Mouse (Mus musculus) left cerebral cortex, adult 18-20 months (tissue): ENCODE measurements around the gene Faf1. TPM values are rescaled to one million over a fixed set of nuclear protein-coding genes. Genes with fewer than 3 reads are reported as not detected.

Source experiments
- DNase-seq, 2 experiments: peaks; one replicate each; pipeline ENCODE4 v3.0.0; 2021 to 2022; ENCODE audit warnings: low spot score in 2 of 2, mixed read lengths in 1 of 2
- total RNA-seq, 2 experiments: library from RNA; stranded (reverse); gene quantifications; 2 replicates each; pipeline ENCODE4 v1.2.3; 2021

The Faf1 gene
- total RNA-seq, 2 experiments from 2014 or later, result 24.6 to 25.8 TPM

DNA sequence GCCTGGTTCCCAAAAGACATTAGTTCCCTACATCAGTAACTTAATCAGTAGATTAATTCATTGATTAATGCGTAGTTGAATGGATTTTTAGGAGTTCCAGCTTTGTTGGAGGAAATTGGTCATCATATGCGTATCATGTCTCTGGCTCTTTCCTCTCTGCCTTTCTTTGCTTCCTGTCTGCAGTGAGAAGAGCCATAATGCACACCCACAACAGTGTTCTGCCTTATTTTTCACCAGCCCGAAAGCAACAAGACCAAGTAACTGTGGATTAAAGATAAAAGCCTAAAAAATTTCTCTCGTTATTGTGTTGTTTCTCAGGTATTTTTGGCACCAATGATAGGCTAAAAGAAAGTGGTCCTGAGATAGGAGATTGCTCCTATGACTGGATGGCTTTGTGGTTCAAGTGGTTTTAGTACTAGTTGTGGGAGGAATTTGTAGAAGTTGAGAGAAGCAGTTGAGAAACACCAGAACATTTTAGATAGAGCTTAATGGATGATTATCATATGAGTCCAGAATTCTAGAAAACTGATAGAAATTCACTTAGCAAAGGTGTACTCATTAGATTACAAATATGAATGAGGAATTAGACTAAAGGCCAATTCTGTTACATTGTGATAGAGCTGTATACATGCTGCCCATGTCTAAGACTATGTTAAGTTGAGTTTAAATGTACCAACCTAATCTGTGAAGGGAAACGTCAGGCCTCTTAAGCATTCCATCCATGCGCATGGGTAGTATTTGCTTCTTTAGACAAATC is 221.6 kb downstream of the Faf1 start:
- DNase-seq, result no peak

DNA sequence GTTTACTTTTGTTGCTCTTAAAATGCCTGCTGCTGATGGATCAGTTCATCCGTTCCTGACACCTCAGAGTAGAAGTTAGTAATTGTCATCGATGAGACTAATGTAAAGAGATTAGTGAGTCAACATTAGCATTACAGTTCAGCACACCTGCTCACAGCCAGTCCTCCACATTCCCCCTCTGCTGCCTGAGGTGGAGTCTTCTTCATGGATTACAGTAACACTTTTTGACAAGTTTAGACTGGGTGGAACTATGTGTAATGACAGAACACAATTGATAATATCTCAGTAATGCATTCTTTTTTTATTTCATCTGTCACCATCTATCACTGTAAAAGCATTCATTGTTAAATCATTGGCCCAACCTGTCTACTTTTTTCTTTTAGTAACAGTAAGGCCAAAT is 224.7 kb downstream of the Faf1 start:
- DNase-seq, result no peak

DNA sequence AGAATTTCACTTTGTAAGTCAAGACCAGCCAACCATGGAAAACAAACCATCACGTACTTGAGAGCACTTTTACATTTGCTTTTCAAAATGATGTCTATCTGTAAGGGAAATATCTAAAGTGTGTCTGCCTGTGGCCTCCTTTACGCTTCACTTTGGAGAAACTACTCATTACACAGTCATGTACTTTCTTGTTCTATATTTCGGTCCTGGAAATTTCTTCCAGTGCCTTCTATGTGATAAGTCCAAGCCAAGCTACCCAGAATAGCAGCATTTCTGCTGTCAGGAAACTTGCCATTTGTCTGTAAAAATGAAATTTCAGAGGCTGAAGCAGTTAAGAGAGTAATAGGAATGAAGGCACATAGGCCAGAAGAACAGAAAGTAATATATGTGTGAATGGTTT is 228.1 kb downstream of the Faf1 start:
- DNase-seq, result no peak

DNA sequence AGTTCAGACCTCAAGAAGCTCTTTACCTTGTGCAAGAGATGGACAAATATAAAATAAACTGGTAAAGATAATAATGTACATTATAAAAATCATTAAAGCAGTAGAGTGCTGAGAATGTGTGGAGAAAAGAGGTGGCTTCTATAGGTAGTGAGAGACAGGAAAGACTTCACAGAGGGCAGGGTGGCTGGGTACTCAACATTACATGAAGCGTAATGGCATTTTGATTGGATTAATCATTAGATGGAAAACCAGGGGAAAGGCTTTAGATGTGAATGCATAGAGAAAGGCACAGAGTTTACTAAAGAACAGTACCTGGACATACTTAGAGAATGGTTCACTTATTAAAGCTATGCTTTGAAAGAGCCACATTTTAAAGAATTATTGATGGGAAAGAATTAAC is 252.7 kb downstream of the Faf1 start:
- DNase-seq, result no peak

DNA sequence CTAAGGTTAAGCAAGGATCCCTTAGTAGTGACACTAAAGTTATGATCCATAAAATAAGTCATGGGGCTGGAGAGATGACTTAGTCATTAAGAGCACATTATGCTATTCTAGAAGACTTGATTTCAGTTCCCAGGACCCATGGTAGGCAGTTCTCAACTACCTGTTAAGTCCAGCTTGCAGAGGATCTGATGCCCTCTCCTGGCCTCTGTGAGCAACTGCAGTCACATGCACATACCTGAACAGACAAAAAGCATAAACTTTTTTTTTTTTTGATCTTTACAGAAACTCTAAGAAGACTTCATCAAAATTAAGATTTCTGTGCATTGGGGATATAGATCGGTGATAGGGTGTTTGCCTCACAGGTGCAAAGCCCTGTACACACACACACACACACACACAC is 254.1 kb downstream of the Faf1 start:
- DNase-seq, result no peak

DNA sequence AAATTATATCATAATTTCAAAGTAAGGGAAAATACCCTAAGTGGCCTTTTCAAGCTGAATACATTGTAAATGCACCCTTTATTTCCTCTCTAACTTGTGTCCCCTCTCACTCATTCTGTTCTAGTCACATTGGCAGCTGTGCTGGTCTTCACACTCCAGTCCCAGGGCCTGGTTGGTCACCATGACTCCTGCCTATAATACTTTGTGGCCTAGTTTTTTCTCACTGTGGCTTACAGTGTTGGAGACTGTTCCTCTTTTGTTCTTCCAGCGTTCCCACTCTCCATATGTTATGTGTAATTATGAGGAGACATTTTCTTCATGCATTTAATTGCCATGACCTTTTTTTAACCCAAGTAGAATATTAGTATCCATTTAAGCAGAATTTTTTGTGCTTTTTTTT is 254.5 kb downstream of the Faf1 start:
- no peak for DNase-seq

DNA sequence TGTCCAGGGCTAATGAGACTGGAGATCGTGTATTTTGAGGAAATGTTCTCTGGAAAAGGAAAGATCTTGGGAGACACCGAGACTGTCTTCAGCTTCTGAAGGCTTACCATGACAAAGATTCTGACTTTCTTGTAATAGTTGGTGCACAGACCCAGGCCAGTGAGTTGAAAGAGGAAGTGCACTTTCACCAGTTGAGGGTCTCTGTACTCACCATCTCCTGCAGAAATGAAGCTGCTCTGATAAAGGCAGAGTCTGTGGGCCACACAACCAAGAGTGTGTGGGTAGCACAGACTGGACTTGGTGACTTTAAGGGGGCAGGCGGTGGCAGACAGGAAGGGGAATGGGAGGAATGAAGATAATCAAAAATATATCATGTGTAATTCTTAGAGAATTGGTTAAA is 260.2 kb downstream of the Faf1 start:
- DNase-seq, result no peak

DNA sequence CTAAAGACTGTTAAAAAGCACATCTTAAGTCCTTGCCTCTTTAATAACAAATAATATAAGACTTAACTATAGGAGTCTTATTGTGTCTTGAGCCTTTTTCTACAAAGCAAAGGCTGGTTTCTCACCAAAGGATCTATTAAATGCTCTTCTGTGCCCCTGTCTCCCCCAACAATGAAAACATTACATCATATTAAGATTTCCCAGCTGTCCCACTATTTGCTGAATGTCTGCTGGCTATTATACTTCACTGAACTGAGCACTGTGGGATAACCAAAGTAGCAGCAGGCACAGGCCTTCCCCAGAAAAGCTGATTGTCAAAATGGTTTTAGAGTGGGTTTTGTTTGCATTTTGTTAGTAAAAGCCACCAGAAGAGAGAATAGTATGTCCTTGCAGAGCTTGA is 262.9 kb downstream of the Faf1 start:
- DNase-seq, result no peak

DNA sequence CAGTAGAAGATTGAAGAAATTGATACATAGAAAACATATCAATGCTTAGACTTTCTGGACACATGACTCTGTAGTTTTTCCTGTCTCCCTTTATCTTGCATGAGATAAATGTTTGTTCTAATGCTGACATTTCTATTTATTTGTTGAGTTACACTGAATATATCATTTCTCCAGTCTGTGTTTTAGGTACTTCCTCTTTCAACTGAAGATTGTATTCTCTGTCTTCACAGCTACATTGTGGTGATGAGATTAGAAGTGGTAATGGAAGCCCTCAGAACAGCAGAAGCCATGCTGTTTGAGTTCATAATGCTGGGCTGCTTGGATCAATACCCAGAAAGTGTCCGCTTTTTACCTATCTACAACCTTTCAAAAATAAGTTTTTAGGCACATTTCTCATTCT is 269.2 kb downstream of the Faf1 start:
- DNase-seq, result no peak

DNA sequence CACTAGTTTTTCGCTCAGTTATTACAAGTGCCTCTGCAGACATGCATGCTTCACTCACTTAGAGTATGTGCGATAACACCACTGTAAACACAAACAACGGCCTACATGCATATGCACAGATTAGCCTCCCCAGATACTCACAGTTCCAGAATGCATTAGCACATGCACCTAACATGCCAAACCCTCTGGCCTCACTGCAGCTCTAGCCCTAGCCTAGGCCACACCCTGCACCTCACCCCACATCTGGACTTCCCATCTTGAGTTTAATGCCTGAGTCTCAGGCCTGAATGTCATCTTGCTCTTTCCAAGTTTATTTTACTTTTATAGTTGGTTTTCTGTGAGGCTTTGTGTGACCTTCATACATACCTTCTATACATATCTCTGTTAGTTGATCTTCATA is 272.9 kb downstream of the Faf1 start:
- DNase-seq, result no peak

DNA sequence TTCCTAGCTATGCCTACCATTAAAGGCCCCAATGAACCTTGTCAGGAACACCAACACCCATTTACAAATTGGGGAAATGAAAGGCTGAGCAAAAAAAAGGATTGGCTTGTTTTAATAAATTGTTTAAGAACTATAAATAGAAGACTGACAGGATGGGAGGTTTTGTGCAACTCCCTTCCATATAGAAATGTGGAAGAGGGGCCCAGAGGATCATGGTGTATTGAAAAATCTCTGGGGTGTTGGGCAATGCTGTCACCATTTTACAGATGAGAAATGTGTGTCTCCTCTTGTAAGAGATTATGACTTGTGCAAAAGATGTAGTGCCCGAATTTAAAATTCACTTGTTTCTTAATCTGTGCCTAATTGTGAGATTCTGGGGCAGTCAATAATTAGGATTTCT is 277.1 kb downstream of the Faf1 start:
- DNase-seq, result no peak

DNA sequence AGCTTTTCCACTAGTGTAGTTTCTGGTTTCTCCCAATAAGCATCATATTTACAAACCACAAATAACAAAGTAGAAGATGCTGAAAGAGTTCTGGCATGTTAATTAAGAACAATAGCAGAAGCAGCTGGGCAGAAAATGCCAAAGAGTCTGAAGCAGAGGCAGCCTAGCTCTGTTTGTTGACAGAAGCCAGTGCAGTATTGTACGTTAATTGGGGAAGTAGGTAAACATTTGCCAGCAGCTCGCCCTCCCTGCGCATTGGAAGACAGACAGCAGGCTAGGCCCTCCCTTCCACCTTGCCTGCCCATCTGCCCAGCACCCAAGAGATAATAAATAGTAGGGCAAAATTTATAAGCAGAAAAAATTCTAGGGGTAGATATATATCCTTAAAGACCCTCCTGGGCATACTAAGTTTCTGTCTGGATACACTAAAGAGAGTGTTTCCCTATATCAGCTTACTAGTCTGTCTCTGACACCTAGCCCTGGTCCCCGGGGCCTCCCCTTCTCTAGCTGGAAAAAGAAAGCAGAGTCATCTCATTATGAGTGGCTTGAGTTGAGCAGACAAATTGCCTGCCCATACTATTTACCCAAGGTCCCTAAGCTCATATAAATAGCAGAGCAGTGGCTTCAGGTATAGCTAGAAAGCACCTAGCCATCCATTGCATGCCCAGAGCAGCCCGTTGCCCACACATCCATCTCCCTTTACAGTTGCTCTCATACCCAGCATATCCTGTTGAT is 284.0 kb downstream of the Faf1 start:
- no peak for DNase-seq

DNA sequence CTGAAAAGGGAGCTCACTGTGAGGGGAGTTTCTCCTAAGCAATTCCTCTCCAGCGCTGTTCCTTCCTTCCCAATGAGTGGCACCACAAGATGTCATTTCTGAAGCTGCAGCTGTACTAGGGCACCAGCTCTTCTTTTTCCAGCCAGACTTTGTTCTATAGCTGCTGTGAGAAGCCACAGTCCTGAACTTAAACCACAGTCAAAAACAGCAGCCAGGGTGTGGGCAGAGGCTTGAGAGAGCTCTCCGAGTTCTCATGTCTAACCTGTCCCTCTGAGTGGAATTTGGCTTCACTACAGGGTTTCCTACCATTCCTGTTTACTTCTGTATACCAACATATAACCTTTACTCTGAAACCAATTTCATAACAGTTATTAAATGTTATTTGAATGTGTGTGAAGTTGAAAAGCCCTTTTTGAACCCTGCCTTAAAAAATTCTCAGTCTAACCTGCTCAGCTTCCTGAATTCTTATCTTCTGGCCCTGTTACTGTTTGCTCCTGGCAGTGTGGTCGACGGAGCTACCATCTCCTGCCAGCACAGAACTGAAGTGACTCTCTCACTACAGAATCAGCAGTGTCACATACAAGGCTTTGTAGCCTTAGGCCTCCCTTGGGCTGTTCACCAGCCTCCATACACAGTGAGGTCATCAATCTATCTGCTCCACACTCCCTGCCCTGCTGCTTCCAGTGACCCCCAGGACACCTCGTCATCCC is 287.3 kb downstream of the Faf1 start:
- no peak for DNase-seq

DNA sequence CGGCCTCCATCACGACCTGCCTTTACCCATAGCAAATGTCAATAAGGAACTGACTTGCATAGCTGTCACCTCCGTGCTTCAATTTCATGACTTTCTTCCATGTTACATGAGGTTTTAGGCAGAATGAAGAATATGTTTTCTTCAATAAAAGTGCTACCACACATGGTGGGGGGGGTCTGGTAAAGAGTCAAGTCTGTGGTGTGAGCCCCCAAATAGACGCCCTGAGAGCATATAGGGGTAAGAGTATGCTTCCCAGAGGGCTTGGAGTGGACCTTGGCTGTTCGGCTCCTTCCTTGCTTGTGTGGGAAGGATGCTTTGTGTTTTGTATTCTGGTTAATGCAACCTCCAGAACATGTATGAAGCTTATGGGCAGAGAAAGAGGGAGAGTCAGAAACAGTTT is 293.2 kb downstream of the Faf1 start:
- DNase-seq, result no peak

DNA sequence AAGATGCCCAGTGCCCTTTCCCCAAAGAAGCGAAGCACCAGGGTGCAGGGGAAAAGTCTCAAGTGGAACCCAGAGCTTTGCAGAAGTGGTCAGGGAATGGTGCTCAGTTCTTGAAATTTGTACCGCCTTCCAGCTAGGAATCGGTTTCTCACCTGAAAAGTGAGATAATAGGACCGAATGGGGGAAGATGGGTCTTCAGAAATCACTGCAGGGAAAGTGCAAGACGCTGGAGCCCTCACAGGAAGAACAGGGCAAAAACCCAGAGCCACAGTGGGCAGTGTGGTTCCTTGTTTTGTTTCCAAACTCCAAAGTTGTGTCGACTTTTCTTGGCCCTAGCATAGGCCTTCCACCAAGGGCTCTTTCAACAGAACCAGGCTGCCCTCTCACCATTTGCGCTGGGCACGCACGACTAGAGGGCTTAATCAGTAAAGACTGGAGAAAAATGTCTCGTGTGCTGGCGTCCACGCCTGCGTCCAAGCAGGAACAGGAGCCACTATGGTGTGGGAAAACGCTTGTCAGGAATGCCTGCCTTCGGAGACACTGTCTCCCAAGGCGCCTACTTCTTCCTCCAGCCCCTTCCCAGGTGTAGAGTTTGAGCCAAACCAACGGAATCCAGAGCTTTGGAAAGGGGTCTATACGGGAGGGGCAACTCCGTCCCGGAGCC is 297.7 kb downstream of the Faf1 start:
- DNase-seq, result no peak

DNA sequence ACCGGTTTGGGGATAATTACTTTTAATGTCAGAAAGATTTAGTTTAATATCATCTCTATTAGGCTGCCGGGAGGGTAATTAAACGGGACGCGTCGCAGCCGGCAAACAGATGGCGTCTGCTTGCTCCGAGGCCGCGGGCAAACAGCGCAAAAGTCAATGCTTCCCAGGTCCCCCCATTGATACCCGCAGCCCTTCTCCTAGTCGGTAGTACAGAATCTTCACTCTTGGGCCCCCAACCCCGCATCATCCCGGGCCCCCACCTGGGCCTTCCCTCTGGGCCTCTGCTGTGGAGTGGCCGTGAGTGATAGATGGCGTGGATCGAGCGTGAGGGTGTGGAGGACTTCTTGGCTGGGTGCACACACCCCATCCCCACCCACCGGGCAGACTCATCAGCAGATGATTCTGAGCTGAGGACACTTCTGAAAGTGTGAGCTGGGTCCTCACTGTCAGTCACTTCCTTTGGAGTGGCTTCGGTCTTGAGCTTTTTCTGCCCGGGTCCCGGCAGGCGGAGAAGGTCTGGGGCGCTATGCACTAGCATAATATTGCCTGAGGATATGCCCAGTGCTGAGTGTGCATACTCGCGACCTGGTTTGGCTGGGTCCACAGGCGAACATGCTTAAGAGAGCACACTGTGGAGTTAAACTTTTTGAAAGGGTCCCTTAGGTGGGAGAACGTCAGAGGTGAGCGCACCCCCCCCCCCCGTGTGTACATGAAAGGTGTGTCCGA is 298.4 kb downstream of the Faf1 start:
- no peak for DNase-seq

DNA sequence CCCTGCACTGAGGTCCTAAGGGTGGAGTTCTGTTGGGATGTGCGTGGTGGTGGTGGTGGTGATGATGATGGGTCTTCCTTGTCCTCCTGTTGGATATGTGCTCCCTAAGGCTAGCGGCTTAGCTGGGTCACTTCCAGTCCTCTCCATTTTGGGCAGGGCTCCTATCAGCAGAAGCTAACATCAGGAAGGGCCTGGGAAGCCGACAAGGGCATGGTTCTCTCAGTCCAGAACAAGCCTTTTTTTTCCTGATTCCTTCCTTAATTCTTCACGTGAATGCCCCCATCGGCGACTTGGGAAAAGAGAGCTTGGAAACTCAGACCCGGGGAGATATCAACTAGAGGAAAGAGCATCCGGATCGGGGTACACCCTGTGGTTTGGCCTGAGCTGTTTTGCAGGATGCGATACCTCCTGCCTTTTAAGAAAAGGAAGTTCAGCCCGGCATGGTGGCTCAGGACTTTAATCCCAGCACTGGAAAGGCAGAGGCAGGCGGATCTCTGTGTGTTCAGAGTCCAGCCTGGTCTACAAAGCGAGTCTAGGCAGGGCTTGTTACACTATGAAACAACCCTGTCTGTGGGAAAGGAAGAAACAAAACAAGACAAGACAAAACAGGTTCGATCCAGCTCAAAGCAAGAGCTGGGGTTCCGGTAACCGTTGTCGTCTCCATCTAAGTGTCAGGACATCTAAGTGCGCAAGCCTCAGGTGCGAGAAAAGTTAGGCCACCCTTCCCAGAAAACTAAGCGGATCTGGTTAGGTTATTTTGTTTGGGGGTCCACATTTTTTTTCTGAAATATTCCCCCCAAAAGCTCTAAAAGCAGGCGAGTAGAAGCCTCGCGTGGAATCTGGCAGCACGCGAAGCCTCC is 299.2 kb downstream of the Faf1 start:
- DNase-seq, result no peak

DNA sequence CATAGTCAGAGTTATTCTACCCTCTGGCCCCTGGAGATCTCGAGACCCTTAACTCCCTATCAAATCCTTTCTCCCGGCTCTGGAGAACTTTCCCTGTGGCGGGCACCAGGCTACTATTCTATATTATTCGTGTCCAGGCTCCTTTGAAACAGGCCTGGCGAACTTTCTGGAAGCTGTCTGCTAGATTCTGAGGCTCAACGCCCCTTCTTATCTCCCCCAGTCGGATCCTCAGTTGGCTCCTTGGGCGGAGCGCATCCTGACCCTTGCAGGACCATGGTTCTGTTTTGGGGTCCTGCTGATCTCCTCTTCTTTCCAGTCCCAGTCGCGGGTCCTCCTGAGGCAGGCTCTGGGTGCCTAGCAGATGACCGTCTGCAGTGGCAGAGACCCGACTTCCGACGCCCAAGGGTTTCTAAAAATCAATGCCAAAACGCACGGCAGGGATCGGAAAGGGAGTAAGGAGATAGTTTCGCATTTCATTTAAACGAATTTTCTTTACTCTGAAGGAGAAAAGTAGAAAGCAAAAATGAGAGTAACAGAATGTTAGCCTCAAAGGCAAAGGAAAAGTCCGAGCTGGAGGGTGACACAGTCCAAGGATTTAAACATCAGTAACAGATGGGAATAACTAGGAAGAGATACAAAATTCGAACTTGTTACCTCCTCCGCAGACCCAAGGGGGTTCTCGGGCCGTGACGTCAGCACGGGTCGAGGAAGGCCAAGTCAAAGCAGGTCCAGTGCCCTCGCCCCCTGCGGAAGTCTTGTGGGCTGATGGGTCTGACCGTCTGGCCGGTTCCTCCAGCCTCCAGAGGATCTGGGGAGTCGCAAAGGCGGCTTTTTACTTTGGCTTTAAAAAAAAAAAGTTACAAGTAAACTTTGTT is 300.1 kb downstream of the Faf1 start:
- no peak for DNase-seq
